Mouse (Mus musculus): ENCODE data around the gene Grap2.

The Grap2 gene

DNA sequence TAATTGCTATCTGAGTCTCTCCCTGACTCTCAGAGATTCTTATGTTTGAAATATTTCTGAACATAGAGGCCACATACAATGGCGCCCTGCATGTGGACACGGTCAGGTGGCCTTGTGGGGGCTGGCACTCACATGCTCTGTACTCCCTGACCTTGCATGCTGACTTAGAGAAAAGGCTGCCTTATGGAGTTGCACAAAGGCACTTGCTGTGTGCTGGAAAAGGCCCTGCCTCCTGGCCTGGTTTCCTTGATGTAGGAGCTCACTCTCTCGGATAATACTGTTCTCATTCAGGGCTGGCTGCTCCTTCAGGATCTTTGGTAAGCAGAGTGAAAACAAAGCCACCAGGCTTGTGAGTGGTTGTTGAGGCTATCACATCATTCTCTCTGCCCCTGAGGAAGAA, 111.6 kb downstream of the Grap2 start:
- DNase-seq (ENCODE audit: low read depth), result no peak

DNA sequence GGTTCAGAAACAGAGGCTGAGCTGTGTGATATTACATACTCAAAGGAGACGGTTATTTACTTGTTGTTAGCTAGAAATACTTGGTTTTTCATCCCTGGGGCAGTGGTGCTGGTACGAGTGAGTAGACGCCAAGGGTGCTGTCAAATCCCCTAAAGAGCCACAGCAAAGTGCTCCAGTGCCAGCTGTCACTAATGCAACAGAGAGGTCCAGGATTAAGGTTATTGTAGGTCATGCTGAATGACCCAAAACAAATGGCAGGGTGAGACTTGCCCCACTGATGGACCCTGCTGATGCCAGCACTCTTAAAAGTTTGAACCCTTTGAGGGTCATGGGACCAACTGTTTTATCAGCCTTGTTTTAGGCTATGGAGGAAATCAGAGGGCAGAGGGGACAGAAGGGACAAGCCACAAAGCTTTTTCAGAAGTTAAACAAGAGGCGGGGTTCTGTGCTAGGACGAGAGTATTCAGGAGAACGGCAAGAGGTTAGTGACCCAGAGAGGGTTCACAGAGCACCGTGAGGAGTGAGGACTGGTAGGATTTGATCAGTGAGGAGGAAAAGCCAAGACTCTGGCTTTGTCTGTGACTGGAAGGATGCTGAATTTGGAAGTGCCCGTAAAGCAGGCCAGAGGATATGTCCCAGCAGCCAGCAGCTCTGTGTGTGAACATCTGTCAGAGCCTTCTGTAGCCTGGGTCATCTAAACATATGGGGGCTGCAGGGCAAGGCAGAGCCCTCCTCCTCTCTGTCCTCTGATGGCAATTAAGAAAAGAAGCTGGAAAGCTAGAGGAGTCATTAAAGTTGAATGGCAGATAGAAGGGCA, 112.6 kb downstream of the Grap2 start:
- DNase-seq (ENCODE audit: low read depth), result no peak

DNA sequence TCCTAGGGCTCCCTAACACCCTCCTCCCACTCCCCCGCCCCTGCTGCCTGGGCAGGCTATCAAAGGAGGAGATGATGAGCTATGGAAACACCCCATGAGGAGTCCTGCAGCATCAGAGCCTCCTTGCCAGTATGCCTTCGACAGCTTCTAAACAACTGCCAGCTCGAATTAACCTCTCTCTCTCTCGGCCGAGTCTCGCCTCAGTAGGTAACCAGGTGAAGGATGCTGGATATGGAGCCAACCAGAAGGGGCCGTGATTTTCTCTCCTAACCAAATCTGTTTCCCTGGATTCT, 113.2 kb downstream of the Grap2 start:
- DNase-seq (ENCODE audit: low read depth), result no peak

DNA sequence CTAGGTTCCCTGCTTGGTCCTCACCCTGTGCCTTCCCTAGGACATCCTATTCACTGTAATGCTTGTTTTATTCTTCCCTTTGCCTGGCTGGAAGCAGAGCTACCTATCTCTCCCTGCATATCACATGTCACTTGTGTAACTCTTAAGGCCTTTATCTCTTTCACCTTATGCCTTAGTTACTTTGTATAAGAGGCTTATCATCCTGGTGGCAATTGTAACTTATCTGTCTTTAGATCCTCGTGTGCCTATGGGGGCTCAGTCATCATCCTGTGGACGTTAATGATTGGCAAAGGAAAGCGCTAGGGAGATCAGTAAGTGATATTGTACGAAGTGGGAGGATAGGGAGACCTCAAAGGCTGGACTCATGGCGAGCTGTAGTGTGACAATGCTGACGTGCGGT, 116.1 kb downstream of the Grap2 start:
- DNase-seq (ENCODE audit: low read depth), result no peak

DNA sequence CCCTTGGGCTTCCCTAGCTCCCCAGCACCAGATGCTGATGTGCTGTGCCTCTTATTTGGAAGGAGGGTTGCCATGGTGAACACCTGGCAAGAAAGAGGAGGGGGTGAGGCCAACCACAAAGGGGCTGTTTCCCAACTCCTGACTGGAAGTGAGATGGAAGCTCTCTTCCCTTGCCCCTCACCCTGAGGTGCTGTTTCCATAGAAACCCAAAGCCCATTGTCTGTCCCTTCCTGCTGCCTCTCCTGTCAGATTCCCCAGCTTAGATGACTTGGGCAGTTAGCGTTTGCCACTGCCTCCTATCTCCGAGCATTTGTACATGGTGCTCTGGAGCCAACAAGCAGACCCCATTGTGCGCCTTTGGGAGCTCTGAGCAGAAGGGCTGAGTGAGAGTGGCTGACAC, 121.1 kb downstream of the Grap2 start:
- DNase-seq (ENCODE audit: low read depth), result no peak

DNA sequence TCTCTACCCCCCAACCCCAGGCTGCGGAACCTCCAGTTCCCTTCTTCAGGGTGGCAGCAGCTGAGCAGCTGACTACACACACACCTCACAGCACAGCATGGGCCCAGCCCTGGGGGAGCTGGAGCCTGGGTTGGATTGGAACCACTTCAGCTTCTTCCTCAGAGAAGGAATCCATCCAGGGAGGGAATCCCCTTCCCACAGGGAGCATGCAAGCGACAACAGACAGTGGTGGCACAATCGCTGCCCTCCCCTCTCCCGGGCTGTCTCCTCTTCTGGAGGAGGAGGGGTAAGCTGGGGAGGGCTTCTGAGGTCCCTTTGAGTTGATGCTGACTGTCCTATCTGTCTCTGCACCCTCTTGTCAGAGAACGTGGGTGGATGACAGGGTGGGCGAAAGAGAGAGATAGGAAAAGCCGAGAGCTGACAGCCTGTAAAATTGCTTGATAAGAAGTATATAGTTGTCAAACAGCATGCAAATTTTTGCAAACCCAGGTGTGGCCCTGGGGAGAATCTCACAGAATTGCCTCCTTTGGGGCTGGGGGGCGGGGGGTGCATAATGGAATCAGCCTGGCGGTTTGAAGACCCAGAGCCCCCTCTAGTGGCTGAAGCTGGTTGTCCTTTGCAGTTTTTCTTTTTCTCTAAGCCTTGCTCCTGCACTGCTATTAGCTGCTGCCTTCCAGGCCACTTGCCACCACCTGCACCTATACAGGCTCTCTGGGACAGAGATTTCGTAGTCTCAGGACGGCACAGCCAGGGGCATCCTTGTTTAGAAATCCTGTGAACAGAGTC, 121.9 kb downstream of the Grap2 start:
- DNase-seq (ENCODE audit: low read depth), result peak; percentile 90

DNA sequence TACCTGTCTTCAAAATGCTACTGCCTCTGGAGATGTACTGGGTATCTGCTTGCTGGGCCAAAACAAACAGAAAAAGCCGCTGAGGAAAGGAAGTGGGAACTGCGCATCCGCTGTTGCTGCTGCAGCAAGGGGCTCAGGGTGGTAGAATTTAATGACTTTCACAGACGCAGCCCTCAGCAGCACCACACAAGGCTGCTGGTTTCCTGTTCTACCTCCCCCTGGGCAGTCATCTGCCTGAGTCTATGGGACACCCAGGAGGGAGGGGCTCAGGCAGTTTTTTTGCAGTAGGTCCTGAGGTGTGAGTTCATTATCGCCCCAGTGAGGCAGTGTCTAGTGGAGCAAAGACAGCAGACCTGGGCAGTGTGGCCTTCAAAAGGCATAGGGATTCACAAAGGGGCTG, 125.2 kb downstream of the Grap2 start:
- peak; percentile 88 for DNase-seq (ENCODE audit: low read depth)

DNA sequence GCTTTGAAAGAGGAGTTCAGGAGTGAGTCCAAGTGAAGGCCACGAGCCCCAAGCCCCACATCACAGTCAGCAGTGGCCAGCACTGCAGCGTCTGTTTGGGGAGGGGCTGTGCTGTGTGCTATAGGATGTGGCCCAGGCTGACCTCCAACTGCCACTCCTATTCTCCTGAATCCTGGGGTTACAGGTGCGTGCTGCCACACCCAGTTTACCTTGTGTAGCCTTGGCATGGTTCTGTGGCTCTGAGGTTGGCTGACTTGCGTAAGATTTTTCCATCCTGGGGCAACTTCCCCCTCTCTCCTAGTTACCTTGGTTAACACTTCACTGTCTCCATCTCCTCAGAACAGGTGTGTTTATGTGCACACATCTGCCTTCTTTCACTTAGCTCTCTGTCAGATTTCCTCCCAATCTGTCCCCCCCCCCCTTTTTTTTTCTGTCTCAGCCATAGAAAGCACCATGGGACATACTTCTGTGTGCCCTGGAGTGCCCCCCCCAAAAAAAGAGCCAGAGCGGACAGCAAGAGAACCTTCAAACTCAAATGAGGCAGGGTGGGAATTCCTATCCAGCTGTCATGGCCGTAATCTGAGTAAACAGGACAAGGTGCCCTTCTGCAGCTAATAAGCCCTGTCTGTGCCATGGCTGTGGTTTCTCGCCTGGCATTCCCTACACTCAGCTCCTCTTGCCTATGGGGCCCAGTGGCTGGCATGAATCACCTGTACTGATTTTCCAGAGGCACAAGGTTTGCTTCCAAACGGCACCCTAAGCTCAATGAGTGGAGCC, 129.3 kb downstream of the Grap2 start:
- DNase-seq (ENCODE audit: low read depth), result no peak
